Mouse (Mus musculus) limb, embryonic 12.5 days (tissue): Measurements from ENCODE around the gene Rpl35. TPM values are rescaled to one million over a fixed set of nuclear protein-coding genes. Genes with fewer than 3 reads are reported as not detected.

Experiments used
- ATAC-seq: fragments of 200-750 bp; cut with Nextera tagmentation; 2 replicates; pipeline ENCODE4 v1.8.0; 2017; ENCODE audit warnings: low read depth, moderate TSS enrichment; ENCODE audit not compliant: insufficient number of reproducible peaks, insufficient read depth, low FRiP score, low TSS enrichment
- H3K27ac ChIP-seq: fragments of 300-500 bp; sonication (generic); 2 replicates; pipeline ENCODE4 v1.5.1; 2016; ENCODE audit warnings: mild to moderate bottlenecking, moderate library complexity
- H3K27me3 ChIP-seq: fragments of 300-500 bp; sonication (generic); 2 replicates; pipeline ENCODE4 v1.6.1; 2016; ENCODE audit warnings: mild to moderate bottlenecking, moderate library complexity
- H3K36me3 ChIP-seq: fragments of 300-500 bp; sonication (generic); 2 replicates; pipeline ENCODE4 v1.6.1; 2016; ENCODE audit warnings: mild to moderate bottlenecking, moderate library complexity
- H3K4me1 ChIP-seq: fragments of 300-500 bp; sonication (generic); replicated peaks from 2 replicates; pipeline ENCODE4 v1.6.1; 2016
- H3K4me2 ChIP-seq: fragments of 300-500 bp; sonication (generic); 2 replicates; pipeline ENCODE4 v1.6.1; 2016; ENCODE audit warnings: mild to moderate bottlenecking, moderate library complexity
- H3K4me3 ChIP-seq: fragments of 300-500 bp; sonication (generic); replicated peaks from 2 replicates; pipeline ENCODE4 v1.5.1; 2016; ENCODE audit warnings: mild to moderate bottlenecking
- H3K9ac ChIP-seq: fragments of 300-500 bp; sonication (generic); replicated peaks from 2 replicates; pipeline ENCODE4 v1.6.1; 2016; ENCODE audit warnings: mild to moderate bottlenecking, moderate library complexity
- H3K9me3 ChIP-seq: fragments of 300-500 bp; sonication (generic); 2 replicates; pipeline ENCODE4 v1.6.1; 2016; ENCODE audit warnings: mild to moderate bottlenecking, moderate library complexity
- WGBS: fragments of 180-500 bp; shearing (Covaris S2); methylation state at CpG from one replicate; pipeline ENCODE4 v1.1.7; 2016; 5-methylcytosine and 5-hydroxymethylcytosine counted together
- polyA plus RNA-seq: library from polyadenylated mRNA; unstranded; fragments of >200 nt; fragmentation: Nextera tagmentation; extraction: Ambion mirVana; gene quantifications from 2 replicates; pipeline ENCODE4 v1.2.1, GENCODE M21; 2016

Rpl35 gene
- polyA plus RNA-seq, 1 experiment from 2014 or later = 1,201 TPM

GRCm38 (mm10) chr2:38997386-38998374 lies 7.7 kb downstream of the Rpl35 start, which contains the start of gene Wdr38:
Gene Wdr38 (plus strand): TSS chr2:38997476.
- H3K9me3 ChIP-seq = no peaks in the 10 kb centered on the region
- H3K27me3 ChIP-seq = peaks cover 7% of the 10 kb centered on the region; the same call in 1 of the 2 replicates
- H3K27ac ChIP-seq = peak within 1 kb of the TSS; percentile 41; the same call in 1 of the 2 replicates
- peaks cover 37% of the 10 kb centered on the region for H3K36me3 ChIP-seq
- peak within 1 kb of the TSS; percentile 39 for H3K4me3 ChIP-seq
- H3K9ac ChIP-seq = peak within 1 kb of the TSS; percentile 46
- ATAC-seq = peak; percentile 90
- H3K4me2 ChIP-seq = peak within 1 kb of the TSS; percentile 59
- WGBS = 15% methylated on average over 33 of the region's 33 CpGs
- H3K4me1 ChIP-seq = peaks cover 12% of the 10 kb centered on the region

GRCm38 (mm10) chr2:38992452-38992851 lies 13.0 kb downstream of the Rpl35 start:
- Histone ChIP-seq H3K4me1 (peaks cover under 1% of the 10 kb centered on the region), H3K27me3 (peaks cover 7% of the 10 kb centered on the region; the same call in 1 of the 2 replicates), H3K9me3 (no peaks in the 10 kb centered on the region), H3K27ac (no peak overlapping the region), H3K4me2 (no peak overlapping the region), H3K4me3 (no peak overlapping the region), H3K36me3 (no peaks in the 10 kb centered on the region), H3K9ac (no peak overlapping the region)
- no peak for ATAC-seq
- 67% methylated on average over 4 of the region's 4 CpGs for WGBS

- H3K9me3 ChIP-seq = no peaks in the 10 kb centered on the region
- peaks cover 3% of the 10 kb centered on the region; the same call in 1 of the 2 replicates for H3K27me3 ChIP-seq
- no peaks in the 10 kb centered on the region for H3K4me1 ChIP-seq
- 69% methylated on average over 4 of the region's 4 CpGs for WGBS
- ATAC-seq = no peak
- no peaks in the 10 kb centered on the region for H3K36me3 ChIP-seq
- no peak overlapping the region for H3K9ac ChIP-seq
- no peak overlapping the region for H3K4me3 ChIP-seq
- no peak overlapping the region for H3K4me2 ChIP-seq
- no peak overlapping the region for H3K27ac ChIP-seq
Observed at GRCm38 (mm10) chr2:38992004-38992403, 13.4 kb downstream of the Rpl35 start.

- Histone ChIP-seq H3K27me3 (no peaks in the 10 kb centered on the region), H3K36me3 (no peaks in the 10 kb centered on the region), H3K4me2 (no peak overlapping the region), H3K27ac (no peak overlapping the region), H3K9ac (no peak overlapping the region), H3K9me3 (0 out of 2 replicates have a peak, but pooled peaks cover 4% of the 10 kb centered on the region), H3K4me1 (no peaks in the 10 kb centered on the region), H3K4me3 (no peak overlapping the region)
- WGBS = 83% methylated on average over 2 of the region's 2 CpGs
- ATAC-seq = no peak
Observed at GRCm38 (mm10) chr2:38988929-38989328, 16.5 kb downstream of the Rpl35 start.

GRCm38 (mm10) chr2:38987803-38988510 lies 17.5 kb downstream of the Rpl35 start:
- Histone ChIP-seq H3K9me3 (peaks cover 11% of the 10 kb centered on the region; the same call in 1 of the 2 replicates), H3K4me2 (no peak overlapping the region), H3K4me3 (no peak overlapping the region), H3K4me1 (no peaks in the 10 kb centered on the region), H3K9ac (no peak overlapping the region), H3K27ac (no peak overlapping the region), H3K36me3 (no peaks in the 10 kb centered on the region), H3K27me3 (no peaks in the 10 kb centered on the region)
- ATAC-seq = no peak
- WGBS = 63% methylated on average over 6 of the region's 6 CpGs

GRCm38 (mm10) chr2:38987371-38987770 lies 18.1 kb downstream of the Rpl35 start:
- H3K9ac ChIP-seq = no peak overlapping the region
- H3K36me3 ChIP-seq = no peaks in the 10 kb centered on the region
- WGBS = 56% methylated on average over 1 of the region's 1 CpGs
- H3K4me1 ChIP-seq = no peaks in the 10 kb centered on the region
- H3K27me3 ChIP-seq = no peaks in the 10 kb centered on the region
- no peak overlapping the region for H3K4me2 ChIP-seq
- H3K4me3 ChIP-seq = no peak overlapping the region
- H3K9me3 ChIP-seq = peaks cover 11% of the 10 kb centered on the region; the same call in 1 of the 2 replicates
- ATAC-seq = no peak
- no peak overlapping the region for H3K27ac ChIP-seq

- ATAC-seq = no peak
- Histone ChIP-seq H3K27ac (no peak overlapping the region), H3K36me3 (no peaks in the 10 kb centered on the region), H3K9me3 (peaks cover 11% of the 10 kb centered on the region; the same call in 1 of the 2 replicates), H3K27me3 (no peaks in the 10 kb centered on the region), H3K4me2 (no peak overlapping the region), H3K4me1 (no peaks in the 10 kb centered on the region), H3K9ac (no peak overlapping the region), H3K4me3 (no peak overlapping the region)
- 84% methylated on average over 3 of the region's 3 CpGs for WGBS
Observed at GRCm38 (mm10) chr2:38986580-38986979, 18.8 kb downstream of the Rpl35 start.

GRCm38 (mm10) chr2:38983456-38983855 lies 22.0 kb downstream of the Rpl35 start:
- H3K4me1 ChIP-seq = no peaks in the 10 kb centered on the region
- 96% methylated on average over 2 of the region's 2 CpGs for WGBS
- no peak for ATAC-seq
- H3K9ac ChIP-seq = no peak overlapping the region
- H3K9me3 ChIP-seq = peaks cover 11% of the 10 kb centered on the region; the same call in 1 of the 2 replicates
- H3K36me3 ChIP-seq = no peaks in the 10 kb centered on the region
- H3K4me3 ChIP-seq = no peak overlapping the region
- H3K27ac ChIP-seq = no peak overlapping the region
- no peaks in the 10 kb centered on the region for H3K27me3 ChIP-seq
- H3K4me2 ChIP-seq = no peak overlapping the region

GRCm38 (mm10) chr2:38977837-38978236 lies 27.6 kb downstream of the Rpl35 start:
- Histone ChIP-seq H3K9ac (no peak overlapping the region), H3K9me3 (no peaks in the 10 kb centered on the region), H3K4me2 (no peak overlapping the region), H3K36me3 (no peaks in the 10 kb centered on the region), H3K27me3 (no peaks in the 10 kb centered on the region), H3K4me3 (no peak overlapping the region), H3K27ac (no peak overlapping the region), H3K4me1 (no peaks in the 10 kb centered on the region)
- WGBS = 75% methylated on average over 4 of the region's 4 CpGs
- ATAC-seq = no peak

- H3K4me2 ChIP-seq = no peak overlapping the region
- H3K27ac ChIP-seq = no peak overlapping the region
- no peak overlapping the region for H3K4me3 ChIP-seq
- no peaks in the 10 kb centered on the region for H3K27me3 ChIP-seq
- H3K9ac ChIP-seq = no peak overlapping the region
- no peaks in the 10 kb centered on the region for H3K9me3 ChIP-seq
- no peaks in the 10 kb centered on the region for H3K4me1 ChIP-seq
- WGBS = 83% methylated on average over 21 of the region's 21 CpGs
- H3K36me3 ChIP-seq = no peaks in the 10 kb centered on the region
- no peak for ATAC-seq
Observed at GRCm38 (mm10) chr2:38975941-38976805, 29.3 kb downstream of the Rpl35 start.
